Mouse (Mus musculus) CH12.LX (cell line): Measurements from ENCODE around the gene Hbq1b. TPM values are rescaled to one million over a fixed set of nuclear protein-coding genes. Genes with fewer than 3 reads are reported as not detected.

Source experiments
- DNase-seq: peaks from one replicate; pipeline ENCODE4 v3.0.0-alpha.2; 2013; ENCODE audit errors: extremely low read depth
- H3K27ac ChIP-seq: 2 replicates; pipeline ENCODE4 v1.5.1; 2012; ENCODE audit warnings: low read depth, mild to moderate bottlenecking, control low read depth, moderate library complexity; ENCODE audit not compliant: insufficient read depth
- H3K27me3 ChIP-seq: replicated peaks from 2 replicates; pipeline ENCODE3; 2012; ENCODE audit warnings: inconsistent platforms
- H3K36me3 ChIP-seq, 2 experiments: replicated peaks in 1 of 2; 2 replicates each; pipeline versions ENCODE3 to v1.6.1; 2012; ENCODE audit warnings: inconsistent platforms in 1 of 2, low read length in 1 of 2, mild to moderate bottlenecking in 1 of 2, mixed read lengths in 1 of 2, moderate library complexity in 1 of 2; ENCODE audit not compliant: control insufficient read depth in 1 of 2, insufficient read depth in 1 of 2
- H3K4me1 ChIP-seq, 2 experiments: 2 replicates each; pipeline ENCODE4 v1.6.1; 2012; ENCODE audit warnings: inconsistent platforms in 1 of 2, moderate library complexity in 1 of 2; ENCODE audit not compliant: insufficient read depth in 2 of 2, control insufficient read depth in 1 of 2
- H3K4me2 ChIP-seq: 2 replicates; pipeline ENCODE4 v1.6.1; 2012; ENCODE audit warnings: low read depth, mild to moderate bottlenecking, control low read depth; ENCODE audit not compliant: poor library complexity, insufficient read depth, severe bottlenecking
- H3K4me3 ChIP-seq, 3 experiments: fragments of 150-350 bp in 1 of 3; sonication (generic) in 1 of 3; replicated peaks in 1 of 3; 2 replicates each; pipeline versions ENCODE3 to v1.5.1; 2011 to 2012; ENCODE audit warnings: low read depth in 2 of 3, low read length in 2 of 3, mild to moderate bottlenecking in 2 of 3, moderate library complexity in 2 of 3, control low read depth in 1 of 3, improper control_type of control experiment in 1 of 3, inconsistent platforms in 1 of 3, mixed read lengths in 1 of 3; ENCODE audit not compliant: poor library complexity in 1 of 3
- H3K79me2 ChIP-seq: replicated peaks from 2 replicates; pipeline ENCODE4 v1.6.1; 2012; ENCODE audit warnings: mild to moderate bottlenecking, moderate library complexity; ENCODE audit not compliant: control insufficient read depth, poor library complexity, insufficient read depth, severe bottlenecking; ENCODE audit errors: extremely low read depth
- H3K9ac ChIP-seq: 2 replicates; pipeline ENCODE4 v1.6.1; 2012; ENCODE audit warnings: low read depth, mild to moderate bottlenecking, control low read depth, moderate library complexity; ENCODE audit not compliant: insufficient read depth
- H3K9me3 ChIP-seq: replicated peaks from 2 replicates; pipeline ENCODE3; 2012; ENCODE audit warnings: low read length, inconsistent platforms, mixed read lengths
- BHLHE40 ChIP-seq: IDR thresholded peaks from 2 replicates; pipeline ENCODE4 v1.6.1; 2011; ENCODE audit warnings: mild to moderate bottlenecking, low read depth, low read length, improper control_type of control experiment
- CHD1 ChIP-seq: IDR thresholded peaks from 2 replicates; pipeline ENCODE4 v1.6.1; 2012; ENCODE audit warnings: low read depth, low read length, improper control_type of control experiment, inconsistent platforms
- CHD2 ChIP-seq: IDR thresholded peaks from 2 replicates; pipeline ENCODE4 v1.6.1; 2011; ENCODE audit warnings: low read length, improper control_type of control experiment
- CTCF ChIP-seq, 2 experiments: IDR thresholded peaks in 1 of 2; conservative IDR thresholded peaks in 1 of 2; 2 replicates each; pipeline ENCODE4 v1.5.1; 2011 to 2012; ENCODE audit warnings: low read depth in 2 of 2, low read length in 2 of 2, improper control_type of control experiment in 1 of 2, inconsistent platforms in 1 of 2, mild to moderate bottlenecking in 1 of 2, moderate library complexity in 1 of 2
- E2F4 ChIP-seq: IDR thresholded peaks from 2 replicates; pipeline ENCODE4 v1.6.1; 2011; ENCODE audit warnings: low read depth, low read length, improper control_type of control experiment; ENCODE audit not compliant: insufficient replicate concordance
- ELF1 ChIP-seq: IDR thresholded peaks from 2 replicates; pipeline ENCODE4 v1.6.1; 2014; ENCODE audit warnings: low read depth, mild to moderate bottlenecking, inconsistent platforms, low read length, improper control_type of control experiment
- EP300 ChIP-seq: IDR thresholded peaks from 2 replicates; pipeline ENCODE4 v1.6.1; 2011; ENCODE audit warnings: low read length, improper control_type of control experiment
- ETS1 ChIP-seq: conservative IDR thresholded peaks from 2 replicates; pipeline ENCODE4 v1.6.1; 2012; ENCODE audit warnings: low read depth, mild to moderate bottlenecking, inconsistent platforms, low read length, improper control_type of control experiment, moderate library complexity
- GABPA ChIP-seq: IDR thresholded peaks from 2 replicates; pipeline ENCODE4 v1.6.1; 2012; ENCODE audit warnings: low read depth, low read length, improper control_type of control experiment, inconsistent platforms; ENCODE audit not compliant: insufficient replicate concordance
- HCFC1 ChIP-seq: IDR thresholded peaks from 2 replicates; pipeline ENCODE4 v1.6.1; 2012; ENCODE audit warnings: low read depth, mild to moderate bottlenecking, inconsistent platforms, low read length, improper control_type of control experiment
- IRF4 ChIP-seq: IDR thresholded peaks from 2 replicates; pipeline ENCODE4 v1.6.1; 2014; ENCODE audit warnings: low read depth, mild to moderate bottlenecking, inconsistent platforms, low read length, improper control_type of control experiment
- JUN ChIP-seq: IDR thresholded peaks from 2 replicates; pipeline ENCODE4 v1.6.1; 2011; ENCODE audit warnings: low read depth, mild to moderate bottlenecking, low read length, improper control_type of control experiment, moderate library complexity; ENCODE audit not compliant: insufficient read depth
- JUND ChIP-seq: conservative IDR thresholded peaks from 2 replicates; pipeline ENCODE4 v1.6.1; 2011; ENCODE audit warnings: low read depth, low read length, improper control_type of control experiment
- KAT2A ChIP-seq: IDR thresholded peaks from 2 replicates; pipeline ENCODE4 v1.6.1; 2012; ENCODE audit warnings: low read length, improper control_type of control experiment, inconsistent platforms; ENCODE audit not compliant: insufficient replicate concordance
- MAFK ChIP-seq: IDR thresholded peaks from 2 replicates; pipeline ENCODE4 v1.6.1; 2011; ENCODE audit warnings: low read length, improper control_type of control experiment; ENCODE audit not compliant: insufficient replicate concordance
- MAX ChIP-seq: IDR thresholded peaks from 2 replicates; pipeline ENCODE4 v1.6.1; 2011; ENCODE audit warnings: low read length, improper control_type of control experiment
- MAZ ChIP-seq: IDR thresholded peaks from 2 replicates; pipeline ENCODE4 v1.6.1; 2012; ENCODE audit warnings: low read depth, mild to moderate bottlenecking, inconsistent platforms, low read length, improper control_type of control experiment, moderate library complexity
- MEF2A ChIP-seq: IDR thresholded peaks from 2 replicates; pipeline ENCODE4 v1.6.1; 2014; ENCODE audit warnings: low read depth, mild to moderate bottlenecking, inconsistent platforms, low read length, improper control_type of control experiment, borderline replicate concordance
- MXI1 ChIP-seq: IDR thresholded peaks from 2 replicates; pipeline ENCODE4 v1.6.1; 2011; ENCODE audit warnings: mild to moderate bottlenecking, low read depth, low read length, improper control_type of control experiment
- MYC ChIP-seq: IDR thresholded peaks from 2 replicates; pipeline ENCODE4 v1.6.1; 2011; ENCODE audit warnings: low read depth, mild to moderate bottlenecking, improper control_type of control experiment, low read length
- NELFE ChIP-seq: IDR thresholded peaks from 2 replicates; pipeline ENCODE4 v1.6.1; 2011; ENCODE audit warnings: low read depth, low read length, improper control_type of control experiment
- NRF1 ChIP-seq: IDR thresholded peaks from 2 replicates; pipeline ENCODE4 v1.6.1; 2014; ENCODE audit warnings: low read depth, mild to moderate bottlenecking, inconsistent platforms, low read length, improper control_type of control experiment, moderate library complexity
- PAX5 ChIP-seq: IDR thresholded peaks from 2 replicates; pipeline ENCODE4 v1.6.1; 2012; ENCODE audit warnings: low read length, inconsistent platforms, mixed read lengths
- POLR2A ChIP-seq: IDR thresholded peaks from 2 replicates; pipeline ENCODE4 v1.6.1; 2011; ENCODE audit warnings: low read depth, mild to moderate bottlenecking, improper control_type of control experiment, low read length
- POLR2AphosphoS2 ChIP-seq: IDR thresholded peaks from 2 replicates; pipeline ENCODE4 v1.6.1; 2011; ENCODE audit warnings: low read depth, low read length, improper control_type of control experiment
- RAD21 ChIP-seq: IDR thresholded peaks from 2 replicates; pipeline ENCODE4 v1.6.1; 2011; ENCODE audit warnings: low read depth, mild to moderate bottlenecking, low read length, improper control_type of control experiment, moderate library complexity
- RCOR1 ChIP-seq: conservative IDR thresholded peaks from 2 replicates; pipeline ENCODE4 v1.6.1; 2012; ENCODE audit warnings: low read depth, mild to moderate bottlenecking, inconsistent platforms, low read length, improper control_type of control experiment
- SIN3A ChIP-seq: IDR thresholded peaks from 2 replicates; pipeline ENCODE4 v1.6.1; 2012; ENCODE audit warnings: low read length, improper control_type of control experiment, inconsistent platforms
- SMC3 ChIP-seq: IDR thresholded peaks from 2 replicates; pipeline ENCODE4 v1.6.1; 2011; ENCODE audit warnings: low read depth, low read length, improper control_type of control experiment
- TBP ChIP-seq: conservative IDR thresholded peaks from 2 replicates; pipeline ENCODE4 v1.6.1; 2011; ENCODE audit warnings: low read depth, low read length, improper control_type of control experiment
- TCF12 ChIP-seq: IDR thresholded peaks from 2 replicates; pipeline ENCODE4 v1.6.1; 2014; ENCODE audit warnings: low read depth, mild to moderate bottlenecking, inconsistent platforms, low read length, improper control_type of control experiment
- UBTF ChIP-seq: IDR thresholded peaks from 2 replicates; pipeline ENCODE4 v1.6.1; 2012; ENCODE audit warnings: low read depth, mild to moderate bottlenecking, inconsistent platforms, low read length, improper control_type of control experiment, moderate library complexity
- USF1 ChIP-seq: IDR thresholded peaks from 2 replicates; pipeline ENCODE4 v1.6.1; 2014; ENCODE audit warnings: low read depth, mild to moderate bottlenecking, inconsistent platforms, low read length, improper control_type of control experiment
- USF2 ChIP-seq: conservative IDR thresholded peaks from 2 replicates; pipeline ENCODE4 v1.6.1; 2011; ENCODE audit warnings: low read depth, low read length, improper control_type of control experiment
- ZC3H11A ChIP-seq: IDR thresholded peaks from 2 replicates; pipeline ENCODE4 v1.6.1; 2012; ENCODE audit warnings: low read depth, mild to moderate bottlenecking, inconsistent platforms, low read length, improper control_type of control experiment
- ZKSCAN1 ChIP-seq: IDR thresholded peaks from 2 replicates; pipeline ENCODE4 v1.6.1; 2012; ENCODE audit warnings: low read depth, inconsistent platforms, low read length, improper control_type of control experiment, borderline replicate concordance
- ZMIZ1 ChIP-seq: IDR thresholded peaks from 2 replicates; pipeline ENCODE4 v1.6.1; 2012; ENCODE audit warnings: low read depth, mild to moderate bottlenecking, inconsistent platforms, low read length, improper control_type of control experiment
- ZNF384 ChIP-seq: IDR thresholded peaks from 2 replicates; pipeline ENCODE4 v1.6.1; 2012; ENCODE audit warnings: low read depth, low read length, improper control_type of control experiment, inconsistent platforms
- dilution Hi-C: fragments of 300-500 bp; cut with MboI; formaldehyde crosslinking; loops from 2 replicates; pipeline ENCODE4 v1.14.3; 2020; ENCODE audit warnings: low sequenced_read_pairs; ENCODE audit not compliant: extremely low pct_unique_long_range_greater_than_20kb, extremely low pct_ligation_motif_present
- in situ Hi-C: fragments of 300-500 bp; cut with MboI; formaldehyde crosslinking; loops from 3 replicates; pipeline ENCODE4 v1.14.3; 2019; ENCODE audit warnings: low sequenced_read_pairs, low pct_ligation_motif_present, low pct_unique_long_range_greater_than_20kb, mixed read lengths
- polyA plus RNA-seq: library from polyadenylated mRNA; unstranded; fragments of >175 nt; gene quantifications from 2 replicates; pipeline ENCODE4 v1.2.1, GENCODE M21; 2012; ENCODE audit warnings: low read depth; ENCODE audit not compliant: insufficient read length
- total RNA-seq, 2 experiments: library from RNA; depleted of rRNA; stranded (reverse); fragments of 300-350 nt in 1 of 2; fragments of >200 nt in 1 of 2; gene quantifications; 2 replicates each; pipeline ENCODE4 v1.2.3; 2012 to 2014

Gene Hbq1b
- total and polyA plus RNA-seq, 3 experiments = not detected

- H3K9me3 ChIP-seq = no peaks in the 10 kb centered on the region
- DNase-seq = peak; percentile 90
- H3K4me3 ChIP-seq = no peak overlapping the region
- in situ Hi-C loops (loop anchor here (5.0 to 25.0 kb wide), 2 partner anchors 34 to 334 kb away; partner anchors contain the start of gene Hbq1b), dilution Hi-C loops (no loop called here)
- TF ChIP-seq BHLHE40 = peak; percentile 36; the same call in 1 of the 2 replicates
- TF ChIP-seq SIN3A = no peak
- TF ChIP-seq ELF1 = peak; percentile 72
- no peak for TF ChIP-seq EP300
- TF ChIP-seq UBTF = no peak
- TF ChIP-seq HCFC1 = peak; percentile 41
- TF ChIP-seq ZKSCAN1 = no peak
- peak; percentile 86 for TF ChIP-seq SMC3
- peak; percentile 45; the same call in 1 of the 2 replicates for TF ChIP-seq TCF12
- peak; percentile 63 for TF ChIP-seq ZC3H11A
- TF ChIP-seq POLR2A = no peak
- no peak; the same call in 1 of the 2 replicates for TF ChIP-seq JUND
- peak; percentile 98 to 100 for TF ChIP-seq CTCF (conservative IDR thresholded peaks at IDR 0.05 in 1 of 2, IDR thresholded peaks at IDR 0.05 in 1 of 2; ENCODE audit: low read depth in 2 of 2, low read length in 2 of 2)
- 0 out of 2 replicates have a peak, but pooled peaks have one; percentile 7 for TF ChIP-seq USF2
- TF ChIP-seq RAD21 = peak; percentile 94
- peak; percentile 80 for TF ChIP-seq MAX
- TF ChIP-seq RCOR1 = no peak
- TF ChIP-seq JUN = no peak
- TF ChIP-seq MYC = 0 out of 2 replicates have a peak, but pooled peaks have one; percentile 16
- TF ChIP-seq USF1 = no peak
- TF ChIP-seq PAX5 = no peak
- peak; percentile 40; the same call in 1 of the 2 replicates for TF ChIP-seq ZNF384
- TF ChIP-seq E2F4 = no peak
- TF ChIP-seq IRF4 = peak; percentile 82
- TF ChIP-seq MAFK = no peak
- TF ChIP-seq MEF2A = 0 out of 2 replicates have a peak, but pooled peaks have one; percentile 41
- TF ChIP-seq GABPA = no peak
- no peak for TF ChIP-seq ZMIZ1
- TF ChIP-seq ETS1 = no peak
- no peak for TF ChIP-seq KAT2A
- no peak for TF ChIP-seq CHD2
- no peak for TF ChIP-seq CHD1
- TF ChIP-seq NRF1 = no peak
- peak; percentile 60; the same call in 1 of the 2 replicates for TF ChIP-seq TBP
- no peak; the same call in 1 of the 2 replicates for TF ChIP-seq MAZ
- TF ChIP-seq POLR2AphosphoS2 = no peak
- TF ChIP-seq NELFE = peak; percentile 93; the same call in 1 of the 2 replicates
- TF ChIP-seq MXI1 = peak; percentile 37; the same call in 1 of the 2 replicates
- H3K4me1 ChIP-seq = peaks cover 3 to 22% of the 10 kb centered on the region in 2 experiments; a peak in 3 of 4 replicates
- no peak overlapping the region for H3K9ac ChIP-seq
- H3K27ac ChIP-seq = no peak overlapping the region
- no peaks in the 10 kb centered on the region for H3K36me3 ChIP-seq
- no peaks in the 10 kb centered on the region for H3K79me2 ChIP-seq
- H3K4me2 ChIP-seq = no peak overlapping the region
- peaks cover 14% of the 10 kb centered on the region for H3K27me3 ChIP-seq
These were observed 34.4 kb downstream of the Hbq1b start for GRCm38 (mm10) chr11:32321196-32321565.
